Mouse (Mus musculus): ENCODE measurements around the gene Hlcs. TPM values are rescaled to one million over a fixed set of nuclear protein-coding genes. Genes with fewer than 3 reads are reported as not detected.

Hlcs gene
- polyA plus RNA-seq (2017; shearing (Covaris generic)): 10 to 100 TPM; 16.9 to 17.1 TPM

GRCm38 (mm10) chr16:94313229-94314030 is at the start of gene Hlcs:
TSS of gene Hlcs (minus strand) at chr16:94313571.

GRCm38 (mm10) chr16:94327781-94328711 is 14.7 kb upstream of the Hlcs start, which contains the start of gene Ripply3:
TSS of gene Ripply3 (plus strand) at chr16:94328420.

GRCm38 (mm10) chr16:94084711-94085602 is 228.4 kb downstream of the Hlcs start, which contains the start of gene Sim2:
TSS of gene Sim2 (plus strand) at chr16:94084931.

Other genes starting within 250 kb of the Hlcs start
- gene Sim2, start 228.6 kb downstream of the Hlcs start, polyA plus RNA-seq (2017; shearing (Covaris generic)): 1 to 10 TPM in 1 of 2 experiments, under 1 TPM in 1; 0.13 to 1.3 TPM
- 1 to 10 TPM; 1.0 to 3.4 TPM for gene Ripply3, start 14.8 kb upstream of the Hlcs start, polyA plus RNA-seq (2017; shearing (Covaris generic))
- gene Ttc3, start 57.0 kb upstream of the Hlcs start, polyA plus RNA-seq (2017; shearing (Covaris generic)): 10 to 100 TPM; 76.5 to 90.2 TPM
- gene Pigp, start 58.3 kb upstream of the Hlcs start, polyA plus RNA-seq (2017; shearing (Covaris generic)): 100 to 1,000 TPM in 1 of 2 experiments, 10 to 100 TPM in 1; 98.8 to 103 TPM
- gene Vps26c, start 213.3 kb upstream of the Hlcs start, polyA plus RNA-seq (2017; shearing (Covaris generic)): 10 to 100 TPM; 74.4 to 77.8 TPM

Measured in inflammation-experienced regulatory T-cells (primary cell).